Mouse (Mus musculus) hindbrain, embryonic 13.5 days (tissue): ENCODE results near the gene Lrrc4c. TPM values are rescaled to one million over a fixed set of nuclear protein-coding genes. Genes with fewer than 3 reads are reported as not detected.

Experiments used
- ATAC-seq: fragments of 200-750 bp; cut with Nextera tagmentation; 2 replicates; pipeline ENCODE4 v1.8.0; 2017; ENCODE audit warnings: moderate TSS enrichment; ENCODE audit not compliant: low FRiP score
- H3K27ac ChIP-seq: fragments of 300-500 bp; sonication (generic); 2 replicates; pipeline ENCODE4 v1.5.1; 2015; ENCODE audit warnings: inconsistent platforms, mild to moderate bottlenecking, moderate library complexity
- H3K27me3 ChIP-seq: fragments of 300-500 bp; sonication (generic); 2 replicates; pipeline ENCODE4 v1.6.1; 2015; ENCODE audit warnings: mild to moderate bottlenecking, inconsistent platforms
- H3K36me3 ChIP-seq: fragments of 300-500 bp; sonication (generic); 2 replicates; pipeline ENCODE4 v1.6.1; 2015; ENCODE audit warnings: mild to moderate bottlenecking, inconsistent platforms
- H3K4me1 ChIP-seq: fragments of 300-500 bp; sonication (generic); replicated peaks from 2 replicates; pipeline ENCODE4 v1.6.1; 2015; ENCODE audit warnings: inconsistent platforms
- H3K4me2 ChIP-seq: fragments of 300-500 bp; sonication (generic); 2 replicates; pipeline ENCODE4 v1.6.1; 2015; ENCODE audit warnings: inconsistent platforms, mild to moderate bottlenecking, moderate library complexity
- H3K4me3 ChIP-seq: fragments of 300-500 bp; sonication (generic); 2 replicates; pipeline ENCODE4 v1.5.1; 2015; ENCODE audit warnings: mild to moderate bottlenecking, inconsistent platforms
- H3K9ac ChIP-seq: fragments of 300-500 bp; sonication (generic); 2 replicates; pipeline ENCODE4 v1.6.1; 2015; ENCODE audit warnings: mild to moderate bottlenecking, inconsistent platforms
- H3K9me3 ChIP-seq: fragments of 300-500 bp; sonication (generic); 2 replicates; pipeline ENCODE4 v1.6.1; 2016; ENCODE audit warnings: inconsistent platforms
- WGBS: fragments of 180-500 bp; shearing (Covaris S2); methylation state at CpG from one replicate; pipeline ENCODE4 v1.1.7; 2015; 5-methylcytosine and 5-hydroxymethylcytosine counted together
- polyA plus RNA-seq: library from polyadenylated mRNA; unstranded; fragments of >200 nt; fragmentation: Nextera tagmentation; extraction: Ambion mirVana; gene quantifications from 2 replicates; pipeline ENCODE4 v1.2.1, GENCODE M21; 2015

Gene Lrrc4c
- polyA plus RNA-seq, 1 experiment from 2014 or later, result 24.0 TPM

GRCm38 (mm10) chr2:96723395-96723794 lies 405.4 kb downstream of the Lrrc4c start:
- no peaks in the 10 kb centered on the region for H3K9me3 ChIP-seq
- no peak for ATAC-seq
- H3K9ac ChIP-seq, result no peak overlapping the region
- no peak overlapping the region for H3K4me2 ChIP-seq
- H3K27me3 ChIP-seq, result no peaks in the 10 kb centered on the region
- no peak overlapping the region for H3K4me3 ChIP-seq
- no peaks in the 10 kb centered on the region for H3K36me3 ChIP-seq
- H3K27ac ChIP-seq, result no peak overlapping the region
- no peaks in the 10 kb centered on the region for H3K4me1 ChIP-seq

- H3K9ac ChIP-seq, result no peak overlapping the region
Measured at GRCm38 (mm10) chr2:96736081-96736480, 418.1 kb downstream of the Lrrc4c start.

GRCm38 (mm10) chr2:96755066-96755465 lies 437.1 kb downstream of the Lrrc4c start:
- no peaks in the 10 kb centered on the region for H3K4me1 ChIP-seq
- no peaks in the 10 kb centered on the region for H3K36me3 ChIP-seq
- no peaks in the 10 kb centered on the region for H3K27me3 ChIP-seq
- H3K9me3 ChIP-seq, result no peaks in the 10 kb centered on the region
- H3K4me3 ChIP-seq, result no peak overlapping the region
- H3K4me2 ChIP-seq, result no peak overlapping the region
- no peak for ATAC-seq
- no peak overlapping the region for H3K9ac ChIP-seq
- H3K27ac ChIP-seq, result no peak overlapping the region

More at GRCm38 (mm10) chr2:96736081-96736480, 418.1 kb downstream of the Lrrc4c start:
- no peaks in the 10 kb centered on the region for H3K9me3 ChIP-seq
- no peak overlapping the region for H3K4me2 ChIP-seq
- no peaks in the 10 kb centered on the region for H3K36me3 ChIP-seq
- H3K4me3 ChIP-seq, result no peak overlapping the region
- ATAC-seq, result no peak
- no peaks in the 10 kb centered on the region for H3K27me3 ChIP-seq
- H3K27ac ChIP-seq, result no peak overlapping the region
- no peaks in the 10 kb centered on the region for H3K4me1 ChIP-seq

DNA sequence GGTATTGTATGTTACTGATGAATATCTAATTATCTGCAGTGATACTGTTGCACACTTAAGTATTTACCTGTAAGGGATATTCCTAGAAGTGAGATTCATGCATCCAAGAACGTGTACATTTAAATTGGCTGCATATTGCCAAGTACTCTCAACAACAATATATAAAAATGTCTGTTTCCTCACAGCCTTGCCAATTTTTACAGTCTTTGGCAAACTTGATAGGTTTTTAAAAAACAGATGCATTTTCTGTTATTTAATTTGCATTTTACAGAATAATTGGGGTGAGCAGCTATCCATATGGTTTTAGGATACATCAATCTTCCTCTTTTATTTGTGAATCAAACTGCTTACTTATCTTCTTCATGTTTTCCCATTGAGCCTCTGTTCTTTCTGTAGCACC lies 439.7 kb downstream of the Lrrc4c start:
- ATAC-seq, result no peak
- WGBS, result 75% methylated on average over 1 of the region's 1 CpGs
- no peaks in the 10 kb centered on the region for H3K36me3 ChIP-seq

GRCm38 (mm10) chr2:96763538-96763937 lies 445.6 kb downstream of the Lrrc4c start:
- Histone ChIP-seq H3K9me3 (no peaks in the 10 kb centered on the region), H3K27me3 (no peaks in the 10 kb centered on the region), H3K4me1 (no peaks in the 10 kb centered on the region), H3K4me3 (no peak overlapping the region), H3K4me2 (no peak overlapping the region), H3K9ac (no peak overlapping the region), H3K27ac (no peak overlapping the region), H3K36me3 (no peaks in the 10 kb centered on the region)
- 68% methylated on average over 5 of the region's 5 CpGs for WGBS
- 0 out of 2 replicates have a peak, but pooled peaks have one; percentile 57 for ATAC-seq

More for the DNA sequence above, 439.7 kb downstream of the Lrrc4c start:
- Histone ChIP-seq H3K27ac (no peak overlapping the region), H3K4me2 (no peak overlapping the region), H3K4me1 (no peaks in the 10 kb centered on the region), H3K4me3 (no peak overlapping the region), H3K9me3 (no peaks in the 10 kb centered on the region), H3K9ac (no peak overlapping the region), H3K27me3 (no peaks in the 10 kb centered on the region)

DNA sequence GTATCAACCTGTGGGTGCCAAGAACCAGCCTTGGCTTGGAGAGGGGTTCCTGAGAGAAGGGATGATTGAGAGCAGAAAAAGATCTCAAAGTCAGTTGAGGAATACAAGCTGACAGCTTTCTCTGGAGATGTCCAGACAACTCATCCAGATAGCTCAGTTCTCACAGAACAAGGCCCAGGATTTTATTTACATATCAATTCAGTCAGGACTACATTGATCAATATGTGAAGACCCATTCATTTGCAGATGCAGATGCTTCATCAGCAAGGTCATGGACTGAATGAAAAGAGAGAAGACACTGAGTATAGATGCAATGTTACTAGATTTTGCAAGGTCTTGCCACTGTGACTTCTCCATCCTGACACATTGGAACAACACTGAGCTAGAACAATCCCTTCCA lies 457.4 kb downstream of the Lrrc4c start:
- H3K27ac ChIP-seq, result no peak overlapping the region
- no peak overlapping the region for H3K4me3 ChIP-seq
- no peaks in the 10 kb centered on the region for H3K4me1 ChIP-seq
- no peak overlapping the region for H3K9ac ChIP-seq
- no peaks in the 10 kb centered on the region for H3K9me3 ChIP-seq
- no peaks in the 10 kb centered on the region for H3K36me3 ChIP-seq
- no peaks in the 10 kb centered on the region for H3K27me3 ChIP-seq
- H3K4me2 ChIP-seq, result no peak overlapping the region
- ATAC-seq, result no peak

DNA sequence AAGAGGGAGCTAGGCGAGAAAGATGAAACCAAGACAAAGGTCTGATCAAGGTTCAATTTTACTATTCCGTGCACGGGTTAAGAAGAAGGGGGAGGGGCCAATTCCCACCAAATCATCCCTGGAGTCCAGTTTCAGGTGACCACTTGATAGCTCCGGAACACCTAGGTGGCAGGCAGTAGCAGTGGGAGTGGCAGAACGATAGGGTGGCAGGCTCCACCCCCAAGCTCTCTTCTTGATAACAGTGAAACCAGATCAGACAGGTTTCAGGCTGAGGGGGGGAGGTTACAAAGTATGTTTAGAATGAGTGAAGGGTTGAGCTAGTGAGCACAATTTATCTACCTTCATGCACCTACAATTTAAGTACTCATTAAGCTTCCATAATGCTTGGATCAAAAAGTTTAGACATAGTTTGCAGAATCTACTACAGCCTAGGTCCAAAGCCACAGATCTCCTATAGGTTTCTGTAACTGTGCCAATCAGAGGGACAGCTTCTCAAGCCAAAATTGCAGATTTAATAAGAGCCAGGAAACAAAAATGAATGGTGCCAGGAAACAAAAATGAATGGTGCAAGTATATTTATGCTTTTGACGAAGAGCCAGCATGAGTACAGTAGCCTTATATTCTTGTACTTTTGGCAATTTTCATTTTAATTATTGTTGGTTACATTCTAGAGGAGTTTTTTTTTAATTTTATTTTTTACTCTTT lies 478.9 kb downstream of the Lrrc4c start:
- Histone ChIP-seq H3K36me3 (no peaks in the 10 kb centered on the region), H3K4me3 (no peak overlapping the region), H3K9ac (no peak overlapping the region), H3K4me2 (no peak overlapping the region), H3K27ac (no peak overlapping the region), H3K4me1 (no peaks in the 10 kb centered on the region), H3K27me3 (no peaks in the 10 kb centered on the region), H3K9me3 (no peaks in the 10 kb centered on the region)
- no peak for ATAC-seq
- 41% methylated on average over 6 of the region's 6 CpGs for WGBS

DNA sequence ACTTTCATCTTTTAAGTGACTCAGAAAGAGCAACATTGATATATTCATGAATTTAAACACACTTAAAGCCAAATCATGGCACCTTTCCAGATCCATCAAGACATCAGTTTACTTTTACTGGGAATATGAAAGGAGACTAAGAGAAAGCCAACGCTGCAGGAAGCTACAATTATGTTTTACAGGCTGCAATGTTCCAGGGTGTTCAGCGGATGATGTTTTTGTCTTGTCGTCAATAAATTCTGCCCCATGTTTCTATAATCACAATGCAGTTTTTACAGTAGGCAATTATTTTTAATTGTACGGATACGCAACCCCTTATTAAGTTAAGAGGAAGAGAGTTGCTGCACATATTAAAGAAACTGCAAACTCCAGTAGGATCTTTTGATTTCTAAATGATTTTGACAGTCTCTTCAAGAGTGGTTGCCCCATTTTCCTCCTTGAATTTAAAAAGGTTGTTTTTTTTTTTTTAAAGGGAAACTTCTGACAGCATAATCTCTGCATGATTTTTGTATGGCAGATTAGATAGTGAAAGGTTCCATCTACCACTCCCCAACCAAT lies 532.9 kb downstream of the Lrrc4c start:
- Histone ChIP-seq H3K27me3 (no peaks in the 10 kb centered on the region), H3K4me3 (no peak overlapping the region), H3K4me2 (no peak overlapping the region), H3K36me3 (no peaks in the 10 kb centered on the region), H3K9ac (no peak overlapping the region), H3K4me1 (no peaks in the 10 kb centered on the region), H3K27ac (no peak overlapping the region), H3K9me3 (no peaks in the 10 kb centered on the region)
- 90% methylated on average over 5 of the region's 5 CpGs for WGBS
- ATAC-seq, result no peak

GRCm38 (mm10) chr2:96853797-96854196 lies 535.8 kb downstream of the Lrrc4c start:
- no peaks in the 10 kb centered on the region for H3K9me3 ChIP-seq
- no peaks in the 10 kb centered on the region for H3K27me3 ChIP-seq
- H3K36me3 ChIP-seq, result no peaks in the 10 kb centered on the region
- H3K4me1 ChIP-seq, result no peaks in the 10 kb centered on the region
- H3K4me2 ChIP-seq, result no peak overlapping the region
- no peak overlapping the region for H3K9ac ChIP-seq
- H3K27ac ChIP-seq, result no peak overlapping the region
- WGBS, result 98% methylated on average over 1 of the region's 1 CpGs
- no peak for ATAC-seq
- no peak overlapping the region for H3K4me3 ChIP-seq

GRCm38 (mm10) chr2:96876062-96876461 lies 558.1 kb downstream of the Lrrc4c start:
- H3K4me3 ChIP-seq, result no peak overlapping the region
- H3K27me3 ChIP-seq, result no peaks in the 10 kb centered on the region
- no peak for ATAC-seq
- H3K4me1 ChIP-seq, result no peaks in the 10 kb centered on the region
- no peak overlapping the region for H3K27ac ChIP-seq
- no peaks in the 10 kb centered on the region for H3K9me3 ChIP-seq
- H3K36me3 ChIP-seq, result no peaks in the 10 kb centered on the region
- no peak overlapping the region for H3K9ac ChIP-seq
- H3K4me2 ChIP-seq, result no peak overlapping the region
- WGBS, result 84% methylated on average over 1 of the region's 1 CpGs

GRCm38 (mm10) chr2:96949531-96949930 lies 631.6 kb downstream of the Lrrc4c start:
- no peaks in the 10 kb centered on the region for H3K9me3 ChIP-seq
- WGBS, result 79% methylated on average over 3 of the region's 3 CpGs
- H3K4me1 ChIP-seq, result no peaks in the 10 kb centered on the region
- H3K36me3 ChIP-seq, result no peaks in the 10 kb centered on the region
- no peaks in the 10 kb centered on the region for H3K27me3 ChIP-seq
- no peak overlapping the region for H3K4me3 ChIP-seq
- H3K27ac ChIP-seq, result no peak overlapping the region
- no peak overlapping the region for H3K4me2 ChIP-seq
- H3K9ac ChIP-seq, result no peak overlapping the region
- ATAC-seq, result no peak

DNA sequence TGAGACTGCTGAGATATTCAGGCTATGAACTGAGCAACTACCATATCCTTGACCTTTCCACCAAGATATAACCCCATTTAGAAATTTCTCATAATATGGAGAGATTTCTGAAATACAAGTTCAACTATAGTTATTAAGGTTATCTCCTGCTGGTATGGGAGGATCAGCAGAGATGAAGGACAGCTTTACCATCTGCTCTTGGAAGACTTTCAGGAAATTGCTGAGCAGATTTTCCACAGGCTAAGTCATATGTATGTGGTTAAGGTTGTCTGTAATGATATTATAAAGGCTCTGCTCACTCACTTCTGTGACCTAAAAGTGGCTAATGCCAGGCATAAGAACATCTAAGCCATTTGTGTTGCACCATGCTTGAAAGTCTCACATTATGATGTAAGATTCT lies 681.6 kb downstream of the Lrrc4c start:
- Histone ChIP-seq H3K36me3 (no peaks in the 10 kb centered on the region), H3K4me3 (no peak overlapping the region), H3K9ac (no peak overlapping the region), H3K4me1 (no peaks in the 10 kb centered on the region), H3K9me3 (no peaks in the 10 kb centered on the region), H3K27me3 (no peaks in the 10 kb centered on the region), H3K27ac (no peak overlapping the region), H3K4me2 (no peak overlapping the region)
- ATAC-seq, result no peak

DNA sequence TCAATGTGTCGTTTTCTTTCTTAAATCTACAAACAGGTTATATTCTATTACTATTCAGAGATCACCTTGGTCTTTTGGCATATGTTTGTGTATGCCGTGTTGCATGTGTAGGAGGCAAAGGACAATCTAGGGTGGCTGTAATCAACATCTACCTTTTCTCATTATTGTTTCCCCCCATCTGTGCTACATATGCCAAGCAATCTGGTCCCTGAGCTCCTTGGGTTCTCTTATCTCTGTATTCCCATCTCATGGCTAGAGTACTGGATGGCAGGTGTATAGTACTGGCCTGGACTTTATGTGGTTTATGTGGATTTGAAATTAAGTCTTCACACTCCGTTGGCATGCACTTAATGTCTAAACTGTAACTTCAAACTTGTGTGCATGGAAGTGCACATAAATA lies 700.4 kb downstream of the Lrrc4c start:
- Histone ChIP-seq H3K4me2 (no peak overlapping the region), H3K27ac (no peak overlapping the region), H3K9me3 (no peaks in the 10 kb centered on the region), H3K27me3 (no peaks in the 10 kb centered on the region), H3K36me3 (no peaks in the 10 kb centered on the region), H3K9ac (no peak overlapping the region), H3K4me3 (no peak overlapping the region), H3K4me1 (no peaks in the 10 kb centered on the region)
- WGBS, result 91% methylated on average over 3 of the region's 3 CpGs
- no peak for ATAC-seq
